Mouse (Mus musculus): ENCODE results near the gene Hoxb7.

DNA sequence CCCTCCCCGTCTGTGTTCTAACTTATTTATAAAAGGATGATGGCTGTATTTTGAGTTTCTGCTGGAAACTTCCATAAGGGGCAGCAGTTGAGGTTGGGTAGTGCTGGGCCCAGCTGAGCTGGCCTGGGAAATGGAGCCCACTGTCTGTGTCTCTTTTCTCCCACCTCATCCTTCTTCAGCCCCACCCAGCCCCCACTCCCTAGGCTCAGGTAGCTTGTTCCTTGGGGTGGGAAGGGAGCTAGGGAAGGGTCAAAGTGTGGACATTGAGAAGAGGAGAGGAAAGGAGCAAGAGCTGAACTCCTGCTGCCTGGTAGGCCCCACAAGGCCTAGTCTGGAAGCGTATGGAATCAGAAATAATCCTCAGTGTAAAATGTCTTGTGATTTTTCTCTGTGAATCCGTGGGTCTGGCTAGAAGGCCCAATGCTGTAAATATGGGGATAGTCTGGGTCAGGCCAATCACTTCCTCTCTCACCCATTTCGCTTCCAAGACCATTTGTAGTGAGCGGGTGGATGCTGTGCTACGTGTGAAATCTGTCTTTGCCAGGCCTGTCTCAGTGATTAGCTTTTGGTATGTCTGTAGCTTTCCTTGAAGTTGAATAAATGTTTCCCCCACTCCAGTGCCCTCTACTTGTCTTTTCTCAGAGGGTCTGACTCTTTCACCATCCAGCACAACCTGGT lies 19.2 kb downstream of the Hoxb7 start:
- TF ChIP-seq CTCF (IDR thresholded peaks at IDR 0.05; ENCODE audit: extremely low read depth, insufficient read length, insufficient replicate concordance, low read depth, low read length) (no peak), POLR2A (IDR thresholded peaks at IDR 0.05; ENCODE audit: low read depth, low read length) (no peak)
